Mouse (Mus musculus): ENCODE measurements at regions not wholly inside any gene's neighbourhood (a gene's known extent, or its start where the extent isn't known, plus 50 kb on each side); places are given as distances from the start of the nearest gene placed in this dataset.
"Not testable (repeated sequence)": the region's sequence is repeated elsewhere in the genome, so short reads cannot be mapped to it uniquely, and the experiment has no call there.

- H3K9me3 ChIP-seq (ENCODE audit: control insufficient read depth) = no peaks in the 10 kb centered on the region
- 62% methylated on average over 8 of the region's 8 CpGs for WGBS
- no peak overlapping the region for H3K4me3 ChIP-seq (ENCODE audit: low read depth, low read length)
- H3K4me1 ChIP-seq (replicated peaks; ENCODE audit: control insufficient read depth, insufficient read depth, low read length) = no peaks in the 10 kb centered on the region
- TF ChIP-seq CTCF (IDR thresholded peaks at IDR 0.05; ENCODE audit: low read depth) = no peak
- H3K9ac ChIP-seq (ENCODE audit: low read depth, low read length) = no peak overlapping the region
- no peaks in the 10 kb centered on the region for H3K36me3 ChIP-seq (ENCODE audit: control insufficient read depth, insufficient read depth)
- H3K27me3 ChIP-seq (replicated peaks; ENCODE audit: control insufficient read depth, insufficient read depth, low read length) = peaks cover 10% of the 10 kb centered on the region; the same call in 1 of the 2 replicates
- no peak overlapping the region for H3K4me2 ChIP-seq (replicated peaks; ENCODE audit: low read depth)
- ATAC-seq = no peak
- no peak overlapping the region for H3K27ac ChIP-seq (ENCODE audit: low read depth, low read length)
Measured at GRCm38 (mm10) chr8:12451857-12452256, 56.8 kb downstream of the Sox1 start.

GRCm38 (mm10) chr8:12455376-12455775, 60.3 kb downstream of the Sox1 start:
- H3K4me1 ChIP-seq (replicated peaks; ENCODE audit: control insufficient read depth, insufficient read depth, low read length); H3K27me3 ChIP-seq (replicated peaks; ENCODE audit: control insufficient read depth, insufficient read depth, low read length); H3K36me3 ChIP-seq (ENCODE audit: control insufficient read depth, insufficient read depth); H3K9ac ChIP-seq (ENCODE audit: low read depth, low read length); H3K27ac ChIP-seq (ENCODE audit: low read depth, low read length); H3K4me2 ChIP-seq (replicated peaks; ENCODE audit: low read depth); H3K9me3 ChIP-seq (ENCODE audit: control insufficient read depth); ATAC-seq; H3K4me3 ChIP-seq (ENCODE audit: low read depth, low read length): not testable (repeated sequence)
- 90% methylated on average over 3 of the region's 3 CpGs for WGBS

GRCm38 (mm10) chr8:12456326-12456725, 61.2 kb downstream of the Sox1 start:
- no peak for ATAC-seq
- H3K9ac ChIP-seq (ENCODE audit: low read depth, low read length) = no peak overlapping the region
- H3K4me1 ChIP-seq (replicated peaks; ENCODE audit: control insufficient read depth, insufficient read depth, low read length) = no peaks in the 10 kb centered on the region
- H3K4me2 ChIP-seq (replicated peaks; ENCODE audit: low read depth) = no peak overlapping the region
- H3K27me3 ChIP-seq (replicated peaks; ENCODE audit: control insufficient read depth, insufficient read depth, low read length) = no peaks in the 10 kb centered on the region
- H3K27ac ChIP-seq (ENCODE audit: low read depth, low read length) = no peak overlapping the region
- no peak overlapping the region for H3K4me3 ChIP-seq (ENCODE audit: low read depth, low read length)
- no peaks in the 10 kb centered on the region for H3K36me3 ChIP-seq (ENCODE audit: control insufficient read depth, insufficient read depth)
- TF ChIP-seq CTCF (IDR thresholded peaks at IDR 0.05; ENCODE audit: low read depth) = no peak
- 75% methylated on average over 1 of the region's 1 CpGs for WGBS
- H3K9me3 ChIP-seq (ENCODE audit: control insufficient read depth) = no peaks in the 10 kb centered on the region

- no peak for ATAC-seq
- TF ChIP-seq CTCF (IDR thresholded peaks at IDR 0.05; ENCODE audit: low read depth) = no peak
- no peaks in the 10 kb centered on the region for H3K4me1 ChIP-seq (replicated peaks; ENCODE audit: control insufficient read depth, insufficient read depth, low read length)
- 67% methylated on average over 7 of the region's 7 CpGs for WGBS
- H3K27me3 ChIP-seq (replicated peaks; ENCODE audit: control insufficient read depth, insufficient read depth, low read length) = no peaks in the 10 kb centered on the region
- no peak overlapping the region for H3K9ac ChIP-seq (ENCODE audit: low read depth, low read length)
- no peak overlapping the region for H3K4me3 ChIP-seq (ENCODE audit: low read depth, low read length)
- H3K36me3 ChIP-seq (ENCODE audit: control insufficient read depth, insufficient read depth) = no peaks in the 10 kb centered on the region
- H3K4me2 ChIP-seq (replicated peaks; ENCODE audit: low read depth) = no peak overlapping the region
- no peaks in the 10 kb centered on the region for H3K9me3 ChIP-seq (ENCODE audit: control insufficient read depth)
- no peak overlapping the region for H3K27ac ChIP-seq (ENCODE audit: low read depth, low read length)
Measured at GRCm38 (mm10) chr8:12457015-12457414, 61.9 kb downstream of the Sox1 start.

GRCm38 (mm10) chr8:12466845-12467244, 71.8 kb downstream of the Sox1 start:
- no peak overlapping the region for H3K4me2 ChIP-seq (replicated peaks; ENCODE audit: low read depth)
- no peaks in the 10 kb centered on the region for H3K4me1 ChIP-seq (replicated peaks; ENCODE audit: control insufficient read depth, insufficient read depth, low read length)
- peaks cover 8% of the 10 kb centered on the region; the same call in 1 of the 2 replicates for H3K27me3 ChIP-seq (replicated peaks; ENCODE audit: control insufficient read depth, insufficient read depth, low read length)
- no peak for ATAC-seq
- no peaks in the 10 kb centered on the region for H3K36me3 ChIP-seq (ENCODE audit: control insufficient read depth, insufficient read depth)
- H3K9ac ChIP-seq (ENCODE audit: low read depth, low read length) = no peak overlapping the region
- no peaks in the 10 kb centered on the region for H3K9me3 ChIP-seq (ENCODE audit: control insufficient read depth)
- no peak for TF ChIP-seq CTCF (IDR thresholded peaks at IDR 0.05; ENCODE audit: low read depth)
- no peak overlapping the region for H3K4me3 ChIP-seq (ENCODE audit: low read depth, low read length)
- 67% methylated on average over 7 of the region's 7 CpGs for WGBS
- no peak overlapping the region for H3K27ac ChIP-seq (ENCODE audit: low read depth, low read length)

- TF ChIP-seq CTCF (IDR thresholded peaks at IDR 0.05; ENCODE audit: low read depth) = no peak
- Histone ChIP-seq H3K27me3 (replicated peaks; ENCODE audit: control insufficient read depth, insufficient read depth, low read length) (peaks cover 8% of the 10 kb centered on the region), H3K9ac (ENCODE audit: low read depth, low read length) (no peak overlapping the region), H3K9me3 (ENCODE audit: control insufficient read depth) (no peaks in the 10 kb centered on the region), H3K4me3 (ENCODE audit: low read depth, low read length) (no peak overlapping the region), H3K4me1 (replicated peaks; ENCODE audit: control insufficient read depth, insufficient read depth, low read length) (no peaks in the 10 kb centered on the region), H3K4me2 (replicated peaks; ENCODE audit: low read depth) (no peak overlapping the region), H3K36me3 (ENCODE audit: control insufficient read depth, insufficient read depth) (no peaks in the 10 kb centered on the region), H3K27ac (ENCODE audit: low read depth, low read length) (no peak overlapping the region)
- WGBS = 74% methylated on average over 36 of the region's 36 CpGs
- no peak for ATAC-seq
Measured at GRCm38 (mm10) chr8:12467386-12468326, 72.6 kb downstream of the Sox1 start.

Data from intestine, postnatal 0 days (tissue).